Mouse (Mus musculus) midbrain, embryonic 16.5 days (tissue): Measurements from ENCODE around the gene Rasal3. TPM values are rescaled to one million over a fixed set of nuclear protein-coding genes. Genes with fewer than 3 reads are reported as not detected.
A peak's percentile ranks its signal among the peaks of the same experiment; 100 is the strongest.

Experiments used
- ATAC-seq: fragments of 200-750 bp; cut with Nextera tagmentation; 2 replicates; pipeline ENCODE4 v1.8.0; 2017; ENCODE audit warnings: moderate TSS enrichment
- H3K27ac ChIP-seq: fragments of 300-500 bp; sonication (generic); 2 replicates; pipeline ENCODE4 v1.5.1; 2014; ENCODE audit warnings: mild to moderate bottlenecking, low read length, mixed read lengths
- H3K27me3 ChIP-seq: fragments of 300-500 bp; sonication (generic); 2 replicates; pipeline ENCODE4 v1.6.1; 2014; ENCODE audit warnings: low read depth, low read length, mixed read lengths; ENCODE audit not compliant: control insufficient read depth, insufficient read depth
- H3K36me3 ChIP-seq: fragments of 300-500 bp; sonication (generic); 2 replicates; pipeline ENCODE4 v1.6.1; 2014; ENCODE audit warnings: mild to moderate bottlenecking, low read length, moderate library complexity, mixed read lengths; ENCODE audit not compliant: control insufficient read depth, insufficient read depth
- H3K4me1 ChIP-seq: fragments of 300-500 bp; sonication (generic); 2 replicates; pipeline ENCODE4 v1.6.1; 2014; ENCODE audit warnings: mild to moderate bottlenecking, low read length, mixed read lengths; ENCODE audit not compliant: control insufficient read depth, insufficient read depth
- H3K4me2 ChIP-seq: fragments of 300-500 bp; sonication (generic); 2 replicates; pipeline ENCODE4 v1.6.1; 2014; ENCODE audit warnings: mild to moderate bottlenecking, low read length, mixed read lengths
- H3K4me3 ChIP-seq: fragments of 300-500 bp; sonication (generic); 2 replicates; pipeline ENCODE4 v1.5.1; 2014; ENCODE audit warnings: low read depth, mild to moderate bottlenecking, low read length, moderate library complexity, mixed read lengths
- H3K9ac ChIP-seq: fragments of 300-500 bp; sonication (generic); 2 replicates; pipeline ENCODE4 v1.6.1; 2014; ENCODE audit warnings: low read depth, low read length, mixed read lengths
- H3K9me3 ChIP-seq: fragments of 300-500 bp; sonication (generic); replicated peaks from 2 replicates; pipeline ENCODE4 v1.6.1; 2014; ENCODE audit warnings: mild to moderate bottlenecking, low read length, mixed read lengths; ENCODE audit not compliant: control insufficient read depth, poor library complexity, severe bottlenecking
- WGBS: fragments of 180-500 bp; shearing (Covaris S2); extraction: QIAGEN DNeasy Blood & Tissue Kit; methylation state at CpG from one replicate; pipeline ENCODE4 v1.1.7; 2014; 5-methylcytosine and 5-hydroxymethylcytosine counted together
- polyA plus RNA-seq: library from polyadenylated mRNA; unstranded; fragments of >200 nt; fragmentation: Nextera tagmentation; extraction: Ambion mirVana; gene quantifications from 2 replicates; pipeline ENCODE4 v1.2.1, GENCODE M21; 2015

Gene Rasal3
- polyA plus RNA-seq, 1 experiment from 2014 or later: 1.0 TPM

GRCm38 (mm10) chr17:32355031-32355430 lies 48.4 kb downstream of the Rasal3 start:
- H3K27me3 ChIP-seq: no peaks in the 10 kb centered on the region
- ATAC-seq: no peak
- H3K36me3 ChIP-seq: peaks cover 43% of the 10 kb centered on the region
- 96% methylated on average over 6 of the region's 6 CpGs for WGBS
- no peak overlapping the region for H3K27ac ChIP-seq
- H3K4me3 ChIP-seq: no peak overlapping the region
- H3K9me3 ChIP-seq: no peaks in the 10 kb centered on the region
- no peak overlapping the region for H3K4me2 ChIP-seq
- H3K4me1 ChIP-seq: no peaks in the 10 kb centered on the region
- H3K9ac ChIP-seq: no peak overlapping the region

DNA sequence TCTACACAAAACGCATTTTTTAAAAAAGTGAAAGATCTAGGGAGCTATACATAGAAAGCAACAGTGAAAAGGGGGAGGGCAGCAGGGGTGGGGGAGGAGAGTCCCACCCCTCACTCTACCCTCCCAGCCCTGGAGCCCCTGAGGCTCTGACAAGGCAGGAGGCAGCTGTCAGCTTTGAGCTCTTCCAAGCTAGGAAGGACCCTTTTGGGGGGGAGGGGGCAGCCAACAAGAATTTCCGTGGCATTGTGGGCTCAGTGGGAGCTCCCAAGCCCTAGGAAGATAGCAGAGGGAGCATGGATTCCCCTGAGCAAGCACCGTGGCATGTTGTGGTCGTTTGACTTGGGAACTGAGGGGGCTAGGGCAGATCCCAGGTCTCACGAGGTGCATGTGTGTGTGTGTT lies 49.2 kb downstream of the Rasal3 start:
- ATAC-seq: no peak
- H3K9ac ChIP-seq: no peak overlapping the region
- no peaks in the 10 kb centered on the region for H3K9me3 ChIP-seq
- H3K27me3 ChIP-seq: no peaks in the 10 kb centered on the region
- H3K4me3 ChIP-seq: no peak overlapping the region
- peaks cover 35% of the 10 kb centered on the region for H3K36me3 ChIP-seq
- 43% methylated on average over 5 of the region's 5 CpGs for WGBS
- H3K4me2 ChIP-seq: no peak overlapping the region
- H3K27ac ChIP-seq: peak overlapping the region; percentile 44
- peaks cover 3% of the 10 kb centered on the region for H3K4me1 ChIP-seq

DNA sequence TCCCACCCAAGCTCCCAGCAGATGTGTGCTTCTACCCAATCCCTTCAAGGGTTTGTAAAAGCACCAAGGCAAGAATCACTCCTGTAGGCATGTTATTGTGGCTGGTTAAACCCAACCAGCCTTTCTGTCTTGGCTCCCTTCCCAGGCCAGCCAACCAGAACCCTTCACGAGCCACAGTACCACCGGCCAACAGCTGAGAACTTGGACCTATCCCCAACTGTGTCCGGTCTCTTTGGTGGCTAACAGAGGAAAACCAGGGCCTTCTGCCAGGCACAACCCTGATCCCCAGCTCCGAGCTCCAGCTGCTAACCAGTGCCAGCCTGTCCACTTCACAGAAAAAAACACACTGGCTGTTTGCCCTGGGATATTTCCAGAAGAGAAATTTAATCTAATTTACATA lies 49.7 kb downstream of the Rasal3 start:
- no peak overlapping the region for H3K9ac ChIP-seq
- no peak for ATAC-seq

DNA sequence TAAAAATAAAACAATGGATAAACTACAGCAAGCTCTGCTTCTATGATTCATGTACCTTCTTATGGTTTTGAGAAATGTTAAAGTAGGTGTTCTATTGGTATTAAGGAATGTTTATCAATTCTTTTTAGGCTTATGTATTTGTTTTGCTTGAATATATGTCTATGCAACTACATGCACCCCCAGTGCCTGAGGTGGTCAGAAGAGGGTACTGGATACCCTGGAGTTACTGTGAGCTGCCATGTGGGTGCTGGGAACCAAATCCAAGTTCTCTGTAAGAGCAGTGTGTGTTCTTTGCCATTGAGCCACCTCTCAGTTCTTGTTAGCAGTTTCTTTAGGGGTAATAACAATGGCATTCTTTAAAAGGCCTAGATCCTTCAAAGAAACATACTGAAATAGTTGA lies 51.7 kb downstream of the Rasal3 start:
- Histone ChIP-seq H3K4me2 (no peak overlapping the region), H3K4me3 (no peak overlapping the region), H3K27me3 (no peaks in the 10 kb centered on the region), H3K36me3 (peaks cover 20% of the 10 kb centered on the region), H3K4me1 (peaks cover 20% of the 10 kb centered on the region), H3K9ac (no peak overlapping the region), H3K9me3 (no peaks in the 10 kb centered on the region), H3K27ac (no peak overlapping the region)
- ATAC-seq: no peak

More for the DNA sequence above, 49.7 kb downstream of the Rasal3 start:
- no peaks in the 10 kb centered on the region for H3K27me3 ChIP-seq
- no peak overlapping the region for H3K4me3 ChIP-seq
- 60% methylated on average over 4 of the region's 4 CpGs for WGBS
- peaks cover 30% of the 10 kb centered on the region for H3K36me3 ChIP-seq
- no peak overlapping the region for H3K4me2 ChIP-seq
- H3K4me1 ChIP-seq: peaks cover 8% of the 10 kb centered on the region
- no peak overlapping the region for H3K27ac ChIP-seq
- no peaks in the 10 kb centered on the region for H3K9me3 ChIP-seq

DNA sequence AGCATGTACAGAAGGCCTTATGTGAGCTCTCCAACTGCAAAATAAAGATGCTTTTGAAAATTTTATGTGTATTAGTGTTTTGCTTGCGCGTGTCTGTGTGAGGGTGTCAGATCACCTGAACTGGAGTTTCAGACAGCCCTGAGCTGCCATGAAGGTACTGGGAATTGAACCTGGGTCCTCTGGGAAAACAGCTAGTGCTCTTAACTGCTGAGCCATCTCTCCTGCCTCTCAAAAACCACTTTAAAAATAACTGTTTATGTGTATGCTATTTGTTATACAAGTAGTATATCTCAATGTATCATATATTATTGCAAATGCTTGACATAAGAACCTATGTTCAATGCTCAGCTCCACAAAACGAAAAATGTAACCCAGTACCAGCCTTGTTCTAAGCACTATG lies 52.1 kb downstream of the Rasal3 start:
- Histone ChIP-seq H3K4me3 (no peak overlapping the region), H3K27me3 (no peaks in the 10 kb centered on the region), H3K27ac (no peak overlapping the region), H3K4me2 (no peak overlapping the region; the same call in 1 of the 2 replicates), H3K36me3 (peaks cover 18% of the 10 kb centered on the region), H3K4me1 (peaks cover 20% of the 10 kb centered on the region), H3K9me3 (no peaks in the 10 kb centered on the region), H3K9ac (no peak overlapping the region)
- no peak for ATAC-seq
- 83% methylated on average over 3 of the region's 3 CpGs for WGBS

- peak within 1 kb of the TSS; percentile 79 for H3K9ac ChIP-seq
- H3K4me1 ChIP-seq: peaks cover 20% of the 10 kb centered on the region
- peak; percentile 98 for ATAC-seq
- peak within 1 kb of the TSS; percentile 89 for H3K27ac ChIP-seq
- peaks cover 10% of the 10 kb centered on the region for H3K36me3 ChIP-seq
- H3K9me3 ChIP-seq: no peaks in the 10 kb centered on the region
- WGBS: under 1% methylated on average over 37 of the region's 37 CpGs
- H3K4me3 ChIP-seq: peak within 1 kb of the TSS; percentile 64
- H3K4me2 ChIP-seq: peak within 1 kb of the TSS; percentile 78
- H3K27me3 ChIP-seq: no peaks in the 10 kb centered on the region
These were observed 52.9 kb downstream of the Rasal3 start, which contains the start of gene Akap8l for GRCm38 (mm10) chr17:32350382-32350983. TSS of gene Akap8l (minus strand) at chr17:32350607.

DNA sequence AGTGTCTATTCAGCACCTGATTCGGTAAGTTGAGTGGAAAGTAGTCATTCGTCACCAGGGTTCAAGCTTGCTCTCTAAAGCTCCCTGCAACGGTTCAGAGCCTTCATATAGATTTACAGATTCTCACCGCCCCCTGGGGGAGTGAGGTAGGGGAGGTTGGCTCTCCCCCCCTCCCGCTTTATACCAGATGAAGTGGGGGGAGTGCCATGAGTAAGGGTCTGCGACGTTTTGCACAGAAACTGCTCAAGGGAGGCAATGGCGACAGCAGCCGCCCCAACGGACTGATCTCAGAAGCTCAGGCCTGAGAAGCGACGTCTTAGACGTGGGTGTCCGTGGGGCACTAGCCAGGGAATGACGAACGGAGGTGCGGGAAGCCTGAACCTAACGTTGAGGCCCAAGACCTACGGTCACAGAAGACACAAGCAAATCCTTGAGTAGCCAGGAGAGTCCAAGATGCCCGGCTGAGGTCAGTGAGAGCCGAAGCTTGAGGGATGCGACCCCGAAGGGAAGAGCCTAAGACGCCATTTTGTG lies 53.5 kb downstream of the Rasal3 start:
- H3K4me2 ChIP-seq: peak overlapping the region; percentile 74
- H3K36me3 ChIP-seq: peaks cover 6% of the 10 kb centered on the region; the same call in 1 of the 2 replicates
- H3K9me3 ChIP-seq: no peaks in the 10 kb centered on the region
- peak; percentile 38 for ATAC-seq
- H3K27me3 ChIP-seq: no peaks in the 10 kb centered on the region
- WGBS: under 1% methylated on average over 24 of the region's 24 CpGs
- H3K27ac ChIP-seq: peak overlapping the region; percentile 89
- peak overlapping the region; percentile 79 for H3K9ac ChIP-seq
- H3K4me3 ChIP-seq: peak overlapping the region; percentile 64
- peaks cover 20% of the 10 kb centered on the region for H3K4me1 ChIP-seq

DNA sequence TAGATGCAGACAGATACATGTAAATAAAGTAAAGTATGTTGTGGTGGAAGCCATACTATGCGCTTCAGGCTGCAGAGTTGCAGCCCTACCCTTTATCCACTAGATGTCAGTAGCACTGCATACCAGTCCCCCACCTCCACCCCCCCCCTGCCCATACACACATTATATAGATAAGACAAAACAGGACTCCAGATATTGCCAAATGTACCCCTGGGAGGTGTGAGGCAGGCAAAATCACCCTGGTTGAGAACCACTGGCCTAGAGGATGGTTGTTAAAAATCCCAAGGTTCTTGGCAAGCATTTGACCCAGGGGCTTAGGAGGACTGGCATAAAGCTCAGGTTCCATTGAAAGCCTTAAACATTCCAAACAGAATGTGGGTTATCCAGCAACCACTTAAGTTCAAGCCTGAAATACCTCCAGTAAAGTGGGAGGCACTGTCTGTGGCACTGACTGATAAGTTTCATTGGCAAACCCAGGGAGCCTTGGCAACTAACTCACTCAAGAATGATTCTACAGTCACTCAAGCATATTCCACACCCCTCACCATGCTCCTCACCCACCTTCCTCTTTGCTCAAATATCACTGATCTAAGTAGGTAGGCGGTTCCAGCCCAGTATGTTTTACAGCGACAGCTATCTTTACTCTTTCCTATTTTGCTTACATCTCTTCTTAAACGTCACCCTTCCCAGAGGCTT lies 54.2 kb downstream of the Rasal3 start:
- ATAC-seq: no peak
- Histone ChIP-seq H3K36me3 (peaks cover 2% of the 10 kb centered on the region; the same call in 1 of the 2 replicates), H3K9me3 (no peaks in the 10 kb centered on the region), H3K4me3 (peak overlapping the region; percentile 64), H3K27ac (no peak overlapping the region), H3K9ac (peak overlapping the region; percentile 79), H3K4me2 (peak overlapping the region; percentile 74), H3K27me3 (no peaks in the 10 kb centered on the region), H3K4me1 (peaks cover 20% of the 10 kb centered on the region)
- 18% methylated on average over 4 of the region's 4 CpGs for WGBS

GRCm38 (mm10) chr17:32348406-32348805 lies 55.0 kb downstream of the Rasal3 start:
- H3K4me3 ChIP-seq: peak overlapping the region; percentile 64; the same call in 1 of the 2 replicates
- no peak for ATAC-seq
- H3K9ac ChIP-seq: no peak overlapping the region
- WGBS: 92% methylated on average over 2 of the region's 2 CpGs
- H3K27me3 ChIP-seq: no peaks in the 10 kb centered on the region
- no peak overlapping the region for H3K27ac ChIP-seq
- peak overlapping the region; percentile 74; the same call in 1 of the 2 replicates for H3K4me2 ChIP-seq
- H3K4me1 ChIP-seq: peaks cover 20% of the 10 kb centered on the region
- H3K9me3 ChIP-seq: no peaks in the 10 kb centered on the region
- peaks cover 4% of the 10 kb centered on the region; the same call in 1 of the 2 replicates for H3K36me3 ChIP-seq
